Mouse (Mus musculus): ENCODE measurements around the gene Clip3. TPM values are rescaled to one million over a fixed set of nuclear protein-coding genes. Genes with fewer than 3 reads are reported as not detected.

Gene Clip3
- polyA plus RNA-seq, 2 experiments: 55.1 to 106 TPM

GRCm38 (mm10) chr7:30325364-30325763 is 33.8 kb downstream of the Clip3 start:
- Histone ChIP-seq H3K9ac (ENCODE audit: low read depth, low read length, severe bottlenecking) (no peak overlapping the region), H3K27me3 (ENCODE audit: control insufficient read depth, insufficient read depth, low read length) (no peaks in the 10 kb centered on the region), H3K9me3 (ENCODE audit: control insufficient read depth, low read length) (no peaks in the 10 kb centered on the region), H3K4me3 (replicated peaks; ENCODE audit: low read length) (no peak overlapping the region), H3K4me2 (replicated peaks; ENCODE audit: low read depth, low read length, severe bottlenecking) (no peak overlapping the region), H3K27ac (replicated peaks; ENCODE audit: low read depth, low read length) (no peak overlapping the region), H3K36me3 (ENCODE audit: control insufficient read depth, insufficient read depth, low read length) (no peaks in the 10 kb centered on the region), H3K4me1 (ENCODE audit: control insufficient read depth, insufficient read depth, low read length) (peaks cover 10% of the 10 kb centered on the region)
- TF ChIP-seq POLR2A (IDR thresholded peaks at IDR 0.05; ENCODE audit: borderline replicate concordance, extremely low read depth, insufficient read depth, insufficient read length): no peak
- ATAC-seq (ENCODE audit: low FRiP score, low read depth) (no peak), DNase-seq (ENCODE audit: low spot score) (no peak)
- WGBS: 46% methylated on average over 2 of the region's 2 CpGs

DNA sequence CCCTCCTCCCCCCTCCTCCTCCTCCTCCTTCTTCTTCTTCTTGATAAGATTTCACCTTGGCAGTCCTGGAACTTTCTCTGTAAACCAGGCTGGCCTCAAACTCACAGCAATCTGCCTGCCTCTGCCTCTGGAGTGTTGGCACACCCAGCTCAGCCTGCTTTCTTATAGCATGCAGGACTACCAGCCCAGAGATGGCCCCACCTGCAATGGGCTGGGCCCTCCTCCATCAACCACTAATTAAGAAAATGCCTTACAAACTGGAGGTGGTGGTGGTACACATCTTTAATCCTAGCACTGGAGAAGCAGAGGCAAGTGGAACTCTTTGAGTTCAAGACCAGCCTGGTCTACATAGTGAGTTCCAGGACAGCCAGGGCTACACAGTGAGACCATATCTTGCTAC is 34.9 kb downstream of the Clip3 start:
- ATAC-seq (ENCODE audit: low FRiP score, low read depth): no peak

GRCm38 (mm10) chr7:30327140-30327539 is 35.6 kb downstream of the Clip3 start:
- peaks cover 3% of the 10 kb centered on the region; the same call in 1 of the 2 replicates for H3K4me1 ChIP-seq (ENCODE audit: control insufficient read depth, insufficient read depth, low read length)
- H3K27me3 ChIP-seq (ENCODE audit: control insufficient read depth, insufficient read depth, low read length): no peaks in the 10 kb centered on the region
- DNase-seq (ENCODE audit: low spot score) (no peak), ATAC-seq (ENCODE audit: low FRiP score, low read depth) (no peak)
- WGBS: 62% methylated on average over 15 of the region's 15 CpGs
- no peak overlapping the region for H3K4me3 ChIP-seq (replicated peaks; ENCODE audit: low read length)
- H3K4me2 ChIP-seq (replicated peaks; ENCODE audit: low read depth, low read length, severe bottlenecking): no peak overlapping the region
- no peak for TF ChIP-seq POLR2A (IDR thresholded peaks at IDR 0.05; ENCODE audit: borderline replicate concordance, extremely low read depth, insufficient read depth, insufficient read length)
- H3K36me3 ChIP-seq (ENCODE audit: control insufficient read depth, insufficient read depth, low read length): no peaks in the 10 kb centered on the region
- no peaks in the 10 kb centered on the region for H3K9me3 ChIP-seq (ENCODE audit: control insufficient read depth, low read length)
- H3K9ac ChIP-seq (ENCODE audit: low read depth, low read length, severe bottlenecking): no peak overlapping the region
- no peak overlapping the region for H3K27ac ChIP-seq (replicated peaks; ENCODE audit: low read depth, low read length)

More for the DNA sequence above, 34.9 kb downstream of the Clip3 start:
- Histone ChIP-seq H3K4me3 (replicated peaks; ENCODE audit: low read length) (no peak overlapping the region), H3K36me3 (ENCODE audit: control insufficient read depth, insufficient read depth, low read length) (no peaks in the 10 kb centered on the region), H3K9ac (ENCODE audit: low read depth, low read length, severe bottlenecking) (no peak overlapping the region), H3K27me3 (ENCODE audit: control insufficient read depth, insufficient read depth, low read length) (no peaks in the 10 kb centered on the region), H3K4me1 (ENCODE audit: control insufficient read depth, insufficient read depth, low read length) (peaks cover 3% of the 10 kb centered on the region), H3K4me2 (replicated peaks; ENCODE audit: low read depth, low read length, severe bottlenecking) (no peak overlapping the region), H3K27ac (replicated peaks; ENCODE audit: low read depth, low read length) (no peak overlapping the region), H3K9me3 (ENCODE audit: control insufficient read depth, low read length) (no peaks in the 10 kb centered on the region)
- TF ChIP-seq POLR2A (IDR thresholded peaks at IDR 0.05; ENCODE audit: borderline replicate concordance, extremely low read depth, insufficient read depth, insufficient read length): no peak
- no peak for DNase-seq (ENCODE audit: low spot score)

- H3K36me3 ChIP-seq (ENCODE audit: control insufficient read depth, insufficient read depth, low read length): no peaks in the 10 kb centered on the region
- WGBS: 46% methylated on average over 10 of the region's 10 CpGs
- no peak overlapping the region for H3K4me2 ChIP-seq (replicated peaks; ENCODE audit: low read depth, low read length, severe bottlenecking)
- no peak overlapping the region for H3K4me3 ChIP-seq (replicated peaks; ENCODE audit: low read length)
- H3K9ac ChIP-seq (ENCODE audit: low read depth, low read length, severe bottlenecking): no peak overlapping the region
- H3K4me1 ChIP-seq (ENCODE audit: control insufficient read depth, insufficient read depth, low read length): no peaks in the 10 kb centered on the region
- no peak for ATAC-seq (ENCODE audit: low FRiP score, low read depth)
- DNase-seq (ENCODE audit: low spot score): no peak
- no peak for TF ChIP-seq POLR2A (IDR thresholded peaks at IDR 0.05; ENCODE audit: borderline replicate concordance, extremely low read depth, insufficient read depth, insufficient read length)
- H3K27me3 ChIP-seq (ENCODE audit: control insufficient read depth, insufficient read depth, low read length): no peaks in the 10 kb centered on the region
- no peak overlapping the region for H3K27ac ChIP-seq (replicated peaks; ENCODE audit: low read depth, low read length)
- no peaks in the 10 kb centered on the region for H3K9me3 ChIP-seq (ENCODE audit: control insufficient read depth, low read length)
Observed at GRCm38 (mm10) chr7:30328379-30328778, 36.9 kb downstream of the Clip3 start.

GRCm38 (mm10) chr7:30331887-30332286 is 40.4 kb downstream of the Clip3 start:
- DNase-seq (ENCODE audit: low spot score) (peak; percentile 87), ATAC-seq (ENCODE audit: low FRiP score, low read depth) (peak; percentile 81)
- Histone ChIP-seq H3K9me3 (ENCODE audit: control insufficient read depth, low read length) (no peaks in the 10 kb centered on the region), H3K27me3 (ENCODE audit: control insufficient read depth, insufficient read depth, low read length) (peaks cover 6% of the 10 kb centered on the region; the same call in 1 of the 2 replicates), H3K9ac (ENCODE audit: low read depth, low read length, severe bottlenecking) (no peak overlapping the region), H3K4me3 (replicated peaks; ENCODE audit: low read length) (no peak overlapping the region), H3K4me2 (replicated peaks; ENCODE audit: low read depth, low read length, severe bottlenecking) (no peak overlapping the region), H3K27ac (replicated peaks; ENCODE audit: low read depth, low read length) (no peak overlapping the region), H3K36me3 (ENCODE audit: control insufficient read depth, insufficient read depth, low read length) (no peaks in the 10 kb centered on the region), H3K4me1 (ENCODE audit: control insufficient read depth, insufficient read depth, low read length) (no peaks in the 10 kb centered on the region)
- WGBS: 11% methylated on average over 13 of the region's 13 CpGs
- TF ChIP-seq POLR2A (IDR thresholded peaks at IDR 0.05; ENCODE audit: borderline replicate concordance, extremely low read depth, insufficient read depth, insufficient read length): no peak
